Mouse (Mus musculus) kidney, embryonic 16.5 days (tissue): ENCODE measurements around the gene Rtn4rl1. TPM values are rescaled to one million over a fixed set of nuclear protein-coding genes. Genes with fewer than 3 reads are reported as not detected.

Source experiments
- microRNA counts: library from miRNA; unstranded; fragments of <30 nt; microRNA quantifications from one replicate; lab custom pipeline; 2016
- microRNA-seq: library from miRNA; unstranded; fragments of <30 nt; microRNA quantifications from one replicate; pipeline ENCODE4, GENCODE M21; 2016
- polyA plus RNA-seq: library from polyadenylated mRNA; unstranded; fragments of >200 nt; fragmentation: Nextera tagmentation; extraction: Ambion mirVana; gene quantifications from 2 replicates; pipeline ENCODE4 v1.2.1, GENCODE M21; 2015

The Rtn4rl1 gene
- polyA plus RNA-seq, 1 experiment from 2014 or later: 5.0 TPM

MicroRNAs within 50 kb of the gene (microRNA counts, 519-probe panel; counts per million panel counts)
- 3,352 counts per million, percentile 77 among the panel's probes with 10 or more counts for microRNA mmu-miR-132 (lab: Ali Mortazavi, UCI)
- microRNA mmu-miR-212 (lab: Ali Mortazavi, UCI): 104 counts per million, percentile 35 among the panel's probes with 10 or more counts

Small RNA genes within 50 kb of the gene (microRNA-seq; reads per million reads assigned to microRNA genes)
- 428 reads per million, percentile 73 among the genes with 10 or more reads in this experiment for gene Mir132
- gene Mir212: 43.0 reads per million, percentile 47 among the genes with 10 or more reads in this experiment

Other genes with a start within 250 kb of the Rtn4rl1 start
- 16.1 and 16.2 TPM in 2 replicates for gene Hic1, start 24.3 kb upstream of the Rtn4rl1 start, polyA plus RNA-seq
- 26.1 and 26.9 TPM in 2 replicates for gene Ovca2, start 14.9 kb upstream of the Rtn4rl1 start, polyA plus RNA-seq
- gene Dph1, start 2.5 kb upstream of the Rtn4rl1 start, polyA plus RNA-seq: 28.2 and 28.4 TPM in 2 replicates
- 119 and 129 TPM in 2 replicates for gene Rpa1, start 154.5 kb downstream of the Rtn4rl1 start, polyA plus RNA-seq
- gene Smyd4, start 154.7 kb downstream of the Rtn4rl1 start, polyA plus RNA-seq: 14.9 and 15.3 TPM in 2 replicates
- 121 and 127 TPM in 2 replicates for gene Serpinf1, start 228.9 kb downstream of the Rtn4rl1 start, polyA plus RNA-seq
- gene Serpinf2, start 245.8 kb downstream of the Rtn4rl1 start, polyA plus RNA-seq: 57.8 and 60.2 TPM in 2 replicates